Mouse (Mus musculus): ENCODE measurements around the gene Mtx1. TPM values are rescaled to one million over a fixed set of nuclear protein-coding genes. Genes with fewer than 3 reads are reported as not detected.

Gene Mtx1
- polyA plus RNA-seq (2012; ENCODE audit: insufficient read depth, insufficient read length, missing spikeins), result 66.1 and 66.8 TPM in 2 replicates

DNA sequence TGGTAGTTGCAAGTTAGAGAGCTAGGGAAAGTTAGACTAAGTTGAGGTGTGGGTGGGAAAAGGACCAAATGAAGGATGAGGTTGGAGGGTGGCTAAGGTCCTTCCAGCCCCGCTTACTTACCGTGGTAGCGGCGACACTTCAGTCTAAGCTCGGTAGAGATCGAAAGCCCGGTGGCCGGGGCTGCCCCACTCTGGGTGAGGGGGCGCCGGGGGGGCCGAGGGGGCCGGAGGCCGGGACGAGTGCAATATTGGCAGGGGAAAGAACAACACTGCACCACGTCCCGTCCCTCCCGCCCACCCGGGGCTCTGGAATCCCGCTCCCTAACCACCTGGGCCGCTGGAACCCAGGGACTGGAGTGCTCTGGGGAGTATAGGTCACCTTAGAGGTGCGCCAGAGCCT lies at the start of gene Mtx1:
TSS of gene Mtx1 (minus strand) at position 189 of the 400 bp plus-strand sequence.
- Histone ChIP-seq H3K27ac (ENCODE audit: insufficient read depth, low read depth, low read length) (no peak within 1 kb of the TSS), H3K4me1 (ENCODE audit: control insufficient read depth, insufficient read depth, low read length) (peaks cover 7% of the 10 kb centered on the region; the same call in 1 of the 2 replicates), H3K4me3 (ENCODE audit: insufficient read depth, low read length) (peak within 1 kb of the TSS; percentile 64)
- TF ChIP-seq CTCF (IDR thresholded peaks at IDR 0.05; ENCODE audit: low read depth, low read length) (no peak), POLR2A (IDR thresholded peaks at IDR 0.05; ENCODE audit: borderline replicate concordance, low read depth, low read length) (no peak)

DNA sequence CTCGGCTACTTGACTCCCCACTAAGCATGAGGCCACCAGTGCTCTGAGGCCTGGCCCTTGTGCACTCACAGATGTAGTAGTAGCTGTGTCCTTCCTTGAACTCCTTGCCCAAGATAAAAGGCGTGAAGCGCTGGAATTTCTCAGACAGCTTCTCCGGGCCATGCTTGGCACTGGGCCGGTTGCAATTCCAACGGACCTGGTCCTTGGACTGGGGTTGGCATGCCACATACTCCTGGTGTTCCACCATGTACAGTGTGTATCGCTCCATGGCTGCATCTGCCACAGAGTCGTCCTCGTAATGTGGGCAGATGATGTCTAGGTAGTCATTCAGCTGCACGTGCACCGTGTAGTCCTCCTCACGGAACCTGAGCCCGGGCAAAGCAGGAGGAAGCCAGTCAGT lies 49.2 kb upstream of the Mtx1 start:
- no peak overlapping the region for H3K27ac ChIP-seq (ENCODE audit: insufficient read depth, low read depth, low read length)
- peaks cover 9% of the 10 kb centered on the region; the same call in 1 of the 2 replicates for H3K4me1 ChIP-seq (ENCODE audit: control insufficient read depth, insufficient read depth, low read length)
- H3K4me3 ChIP-seq (ENCODE audit: insufficient read depth, low read length), result no peak overlapping the region
- TF ChIP-seq POLR2A (IDR thresholded peaks at IDR 0.05; ENCODE audit: borderline replicate concordance, low read depth, low read length), result no peak
- no peak for TF ChIP-seq CTCF (IDR thresholded peaks at IDR 0.05; ENCODE audit: low read depth, low read length)

DNA sequence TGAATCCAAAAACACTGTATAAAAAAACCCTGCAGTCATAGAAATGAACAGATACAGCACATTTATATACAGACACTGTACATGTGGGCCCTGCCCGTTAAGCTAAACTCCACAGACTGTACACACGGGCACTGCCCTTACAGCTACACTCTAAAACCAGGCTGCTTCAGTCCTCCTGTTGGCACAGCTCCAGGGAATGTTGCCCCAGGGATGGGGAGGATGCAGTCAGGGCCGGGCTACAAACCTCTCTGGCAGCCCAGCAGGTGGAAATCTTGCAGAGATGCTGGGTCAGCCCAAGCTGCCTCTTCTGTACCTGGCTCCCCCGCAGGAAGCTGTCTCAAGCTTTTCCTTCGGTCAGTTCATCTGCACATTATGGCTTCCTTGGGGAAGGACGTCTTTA lies 44.9 kb upstream of the Mtx1 start:
- no peak overlapping the region for H3K27ac ChIP-seq (ENCODE audit: insufficient read depth, low read depth, low read length)
- peaks cover 23% of the 10 kb centered on the region for H3K4me1 ChIP-seq (ENCODE audit: control insufficient read depth, insufficient read depth, low read length)
- no peak overlapping the region for H3K4me3 ChIP-seq (ENCODE audit: insufficient read depth, low read length)
- TF ChIP-seq CTCF (IDR thresholded peaks at IDR 0.05; ENCODE audit: low read depth, low read length) (no peak), POLR2A (IDR thresholded peaks at IDR 0.05; ENCODE audit: borderline replicate concordance, low read depth, low read length) (no peak)

DNA sequence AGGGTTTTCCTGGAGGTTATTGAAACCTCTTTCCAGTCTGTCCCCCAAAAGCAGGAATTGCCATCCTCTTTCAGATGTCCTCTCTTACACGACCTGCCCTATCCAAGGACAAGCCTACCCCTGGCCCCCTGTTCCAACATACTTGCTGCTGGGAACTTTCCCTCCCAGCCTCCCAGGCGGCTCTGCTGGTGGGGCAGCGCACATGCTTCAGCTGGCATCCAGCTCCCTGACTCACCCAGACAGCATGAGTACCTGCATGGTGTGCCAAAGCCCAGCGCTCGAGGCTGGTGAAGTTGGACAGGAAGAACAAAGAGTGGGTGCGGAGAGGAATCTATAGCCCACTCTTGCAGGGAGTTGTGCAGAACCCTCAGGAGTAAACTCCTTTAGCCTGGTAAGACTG lies 44.0 kb upstream of the Mtx1 start:
- TF ChIP-seq POLR2A (IDR thresholded peaks at IDR 0.05; ENCODE audit: borderline replicate concordance, low read depth, low read length) (no peak), CTCF (IDR thresholded peaks at IDR 0.05; ENCODE audit: low read depth, low read length) (no peak)
- no peak overlapping the region for H3K4me3 ChIP-seq (ENCODE audit: insufficient read depth, low read length)
- peaks cover 26% of the 10 kb centered on the region for H3K4me1 ChIP-seq (ENCODE audit: control insufficient read depth, insufficient read depth, low read length)
- H3K27ac ChIP-seq (ENCODE audit: insufficient read depth, low read depth, low read length), result no peak overlapping the region

DNA sequence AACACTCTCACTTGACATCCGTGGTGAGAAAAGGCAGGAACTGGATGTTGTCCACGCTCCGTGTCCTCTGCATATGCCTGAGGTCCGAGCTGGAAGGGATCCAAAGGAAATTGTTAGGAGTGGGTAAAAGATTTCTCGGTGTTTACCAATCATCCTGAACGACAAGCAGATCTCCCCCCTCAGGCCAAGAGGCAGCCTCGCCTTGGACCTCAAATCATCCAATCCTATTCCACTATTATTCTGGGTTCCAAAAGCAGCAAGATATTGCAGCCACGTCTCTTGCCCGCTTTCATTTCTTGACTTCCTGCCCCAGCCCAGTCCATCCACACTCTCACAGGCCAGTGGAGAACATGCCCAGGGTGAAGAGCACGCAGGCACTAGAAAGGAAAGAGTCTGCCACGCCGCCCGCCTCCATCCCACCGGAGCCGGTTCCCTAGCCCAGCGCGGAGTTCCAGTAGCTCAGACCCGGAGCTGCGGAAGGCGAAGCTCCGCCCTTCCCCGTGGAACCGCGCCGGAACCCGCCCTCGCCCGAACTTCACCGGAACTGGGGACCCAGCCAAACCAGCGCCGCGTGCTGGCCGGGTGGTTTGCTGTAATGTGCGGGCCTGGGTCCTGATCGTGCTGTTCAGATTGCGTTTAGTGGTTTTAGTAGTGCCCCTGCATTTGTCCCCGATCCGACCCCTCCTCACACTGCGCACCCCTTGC lies 43.3 kb upstream of the Mtx1 start, which contains the start of gene Slc50a1:
TSS of gene Slc50a1 (minus strand) at position 520 of the 705 bp plus-strand sequence.
- H3K4me3 ChIP-seq (ENCODE audit: insufficient read depth, low read length), result peak within 1 kb of the TSS; percentile 71
- peak within 1 kb of the TSS; percentile 23 for H3K27ac ChIP-seq (ENCODE audit: insufficient read depth, low read depth, low read length)

DNA sequence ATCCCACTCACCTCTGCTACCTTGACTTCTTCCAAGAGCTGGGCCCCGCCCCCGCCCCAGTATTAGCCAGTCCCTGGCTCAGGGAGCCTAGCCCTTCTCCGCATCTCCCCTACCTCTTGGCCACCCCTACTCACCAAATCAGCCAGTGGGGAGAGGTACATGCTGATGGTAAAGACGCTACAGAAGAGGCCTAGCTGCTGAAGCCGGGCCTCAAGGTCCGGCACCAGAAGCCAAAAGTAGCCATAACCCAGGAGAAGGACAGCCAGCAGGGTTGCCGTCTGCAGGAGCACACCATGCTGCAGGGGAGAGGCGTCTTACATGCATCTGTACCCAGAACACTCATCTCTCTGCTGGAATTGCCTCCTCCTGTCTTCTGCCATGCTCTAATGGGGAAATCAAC lies 42.0 kb upstream of the Mtx1 start:
- TF ChIP-seq CTCF (IDR thresholded peaks at IDR 0.05; ENCODE audit: low read depth, low read length), result no peak
- Histone ChIP-seq H3K4me1 (ENCODE audit: control insufficient read depth, insufficient read depth, low read length) (peaks cover 28% of the 10 kb centered on the region), H3K4me3 (ENCODE audit: insufficient read depth, low read length) (no peak overlapping the region), H3K27ac (ENCODE audit: insufficient read depth, low read depth, low read length) (no peak overlapping the region)

More for the DNA sequence above, 43.3 kb upstream of the Mtx1 start, which contains the start of gene Slc50a1:
- TF ChIP-seq POLR2A (IDR thresholded peaks at IDR 0.05; ENCODE audit: borderline replicate concordance, low read depth, low read length) (no peak), CTCF (IDR thresholded peaks at IDR 0.05; ENCODE audit: low read depth, low read length) (no peak)
- H3K4me1 ChIP-seq (ENCODE audit: control insufficient read depth, insufficient read depth, low read length), result peaks cover 27% of the 10 kb centered on the region

DNA sequence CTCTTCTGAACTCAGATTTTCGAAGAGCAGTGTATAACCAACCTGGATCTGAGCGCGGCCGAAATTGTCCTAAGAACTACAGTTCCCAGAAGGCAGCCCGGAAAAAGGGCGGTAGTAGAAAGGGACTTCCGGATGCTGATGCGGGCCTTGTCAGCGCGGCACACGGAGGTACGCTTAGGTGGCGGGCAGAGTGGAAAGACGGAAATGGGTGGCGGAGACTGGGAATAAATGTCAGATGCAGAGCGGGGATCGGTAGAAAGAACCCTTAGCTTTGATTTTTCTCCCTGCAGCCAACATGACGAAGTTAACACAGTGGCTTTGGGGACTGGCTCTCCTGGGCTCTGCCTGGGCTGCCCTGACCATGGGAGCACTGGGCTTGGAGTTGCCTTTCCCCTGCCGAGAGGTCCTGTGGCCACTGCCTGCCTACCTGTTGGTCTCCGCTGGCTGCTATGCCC lies 39.6 kb upstream of the Mtx1 start:
- peak overlapping the region; percentile 16; the same call in 1 of the 2 replicates for H3K27ac ChIP-seq (ENCODE audit: insufficient read depth, low read depth, low read length)
- H3K4me3 ChIP-seq (ENCODE audit: insufficient read depth, low read length), result peak overlapping the region; percentile 96
- peaks cover 31% of the 10 kb centered on the region for H3K4me1 ChIP-seq (ENCODE audit: control insufficient read depth, insufficient read depth, low read length)
- TF ChIP-seq CTCF (IDR thresholded peaks at IDR 0.05; ENCODE audit: low read depth, low read length), result no peak
- no peak for TF ChIP-seq POLR2A (IDR thresholded peaks at IDR 0.05; ENCODE audit: borderline replicate concordance, low read depth, low read length)

DNA sequence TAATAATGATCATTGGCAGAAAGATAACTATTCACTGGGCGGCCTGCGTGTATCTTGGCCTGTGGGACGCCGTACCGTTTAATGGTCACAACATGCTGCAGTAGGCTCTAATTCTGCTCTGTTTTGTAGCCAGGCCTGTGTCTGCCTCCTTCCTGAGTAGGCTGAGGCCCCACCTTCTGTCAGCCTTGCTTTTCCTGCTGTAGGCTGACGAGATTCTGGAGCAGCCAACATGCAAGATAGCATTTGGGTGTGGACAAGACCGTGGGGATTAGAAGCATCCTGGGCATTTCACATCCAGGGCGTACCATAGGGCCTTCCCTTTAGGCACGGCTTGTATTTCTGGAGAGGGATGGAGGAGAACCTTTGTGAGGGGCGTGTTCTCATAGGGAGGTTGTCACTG lies 35.5 kb upstream of the Mtx1 start:
- TF ChIP-seq POLR2A (IDR thresholded peaks at IDR 0.05; ENCODE audit: borderline replicate concordance, low read depth, low read length), result no peak
- no peak for TF ChIP-seq CTCF (IDR thresholded peaks at IDR 0.05; ENCODE audit: low read depth, low read length)
- Histone ChIP-seq H3K4me3 (ENCODE audit: insufficient read depth, low read length) (no peak overlapping the region), H3K4me1 (ENCODE audit: control insufficient read depth, insufficient read depth, low read length) (peaks cover 12% of the 10 kb centered on the region), H3K27ac (ENCODE audit: insufficient read depth, low read depth, low read length) (no peak overlapping the region)

DNA sequence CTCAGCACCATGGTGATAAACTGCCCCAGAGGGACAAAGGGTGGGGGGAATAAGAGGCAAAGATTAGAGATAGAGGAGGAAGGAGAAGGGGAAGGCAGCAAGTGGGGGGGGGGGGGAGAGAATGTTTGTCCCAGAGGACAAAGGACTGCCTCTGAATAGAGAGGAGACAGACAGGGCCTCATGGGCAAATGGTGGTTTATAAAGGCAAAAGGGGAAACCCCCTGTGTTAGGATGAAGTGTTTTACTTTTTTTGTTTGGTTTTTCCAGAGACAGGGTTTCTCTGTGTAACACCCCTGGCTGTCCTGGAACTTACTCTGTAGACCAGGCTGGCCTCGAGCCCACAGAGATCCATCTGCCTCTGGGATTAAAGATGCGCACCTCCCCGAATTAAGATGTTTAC lies 33.3 kb upstream of the Mtx1 start:
- Histone ChIP-seq H3K4me1 (ENCODE audit: control insufficient read depth, insufficient read depth, low read length) (peaks cover 8% of the 10 kb centered on the region; the same call in 1 of the 2 replicates), H3K4me3 (ENCODE audit: insufficient read depth, low read length) (no peak overlapping the region), H3K27ac (ENCODE audit: insufficient read depth, low read depth, low read length) (no peak overlapping the region)
- TF ChIP-seq CTCF (IDR thresholded peaks at IDR 0.05; ENCODE audit: low read depth, low read length), result no peak
- no peak for TF ChIP-seq POLR2A (IDR thresholded peaks at IDR 0.05; ENCODE audit: borderline replicate concordance, low read depth, low read length)

DNA sequence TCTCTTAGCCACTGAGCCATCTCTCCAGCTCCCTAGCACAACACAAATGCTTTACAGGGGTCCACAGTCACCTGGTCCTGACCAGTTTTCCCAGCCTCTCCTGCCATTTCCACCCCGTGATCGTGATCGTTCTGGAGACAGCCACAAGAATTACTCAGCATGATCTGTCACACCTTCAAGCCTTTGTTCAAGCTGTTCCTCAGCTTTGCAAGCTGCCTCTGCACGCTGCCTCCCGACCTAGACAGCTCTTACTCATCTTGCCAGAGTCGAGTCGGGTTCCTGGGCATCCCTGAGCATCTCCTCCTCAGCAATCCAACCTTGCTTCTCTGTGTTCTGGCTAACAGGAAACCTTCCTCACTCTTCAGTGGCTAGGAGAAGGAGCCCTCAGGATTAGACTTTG lies 32.2 kb upstream of the Mtx1 start, which contains the start of gene Dpm3:
TSS of gene Dpm3 (plus strand) at position 283 of the 400 bp plus-strand sequence.
- TF ChIP-seq CTCF (IDR thresholded peaks at IDR 0.05; ENCODE audit: low read depth, low read length) (no peak), POLR2A (IDR thresholded peaks at IDR 0.05; ENCODE audit: borderline replicate concordance, low read depth, low read length) (no peak)
- no peak within 1 kb of the TSS for H3K27ac ChIP-seq (ENCODE audit: insufficient read depth, low read depth, low read length)
- H3K4me3 ChIP-seq (ENCODE audit: insufficient read depth, low read length), result no peak within 1 kb of the TSS
- peaks cover 8% of the 10 kb centered on the region; the same call in 1 of the 2 replicates for H3K4me1 ChIP-seq (ENCODE audit: control insufficient read depth, insufficient read depth, low read length)
